Mouse (Mus musculus): ENCODE results near the gene Kitl.

GRCm38 (mm10) chr10:100038342-100038898, 23.0 kb downstream of the Kitl start:
- TF ChIP-seq CTCF (IDR thresholded peaks at IDR 0.05; ENCODE audit: borderline replicate concordance, insufficient read depth, low read depth, low read length) (no peak), POLR2A (IDR thresholded peaks at IDR 0.05; ENCODE audit: borderline replicate concordance, insufficient read depth, low read length) (no peak)
